Mouse (Mus musculus) Patski (cell line): ENCODE results near the gene Adcy7. TPM values are rescaled to one million over a fixed set of nuclear protein-coding genes. Genes with fewer than 3 reads are reported as not detected.

Experiments used
- ATAC-seq: fragments of 100-300 bp; one replicate; pipeline ENCODE4 v1.8.0; 2021
- CTCF ChIA-PET: fragments of 350-600 bp; sonication (Branson Sonifier 250); formaldehyde crosslinking; loops from one replicate; lab custom pipeline; 2022; ENCODE audit warnings: inconsistent platforms; lab: Charles Lee
- POLR2A ChIA-PET: fragments of 350-600 bp; sonication (Branson Sonifier 250); formaldehyde crosslinking; loops from one replicate; lab custom pipeline; 2022; ENCODE audit warnings: antibody characterized with exemption, inconsistent platforms; lab: Charles Lee
- DNase-seq: peaks from one replicate; pipeline ENCODE4 v3.0.0-alpha.2; 2011; ENCODE audit warnings: low read depth, low spot score
- H3K27me3 ChIP-seq: fragments of 371-371 bp; one replicate; pipeline ENCODE4 v1.5.1; 2021
- CTCF ChIP-seq: fragments of 100-300 bp; IDR thresholded peaks from one replicate; pipeline ENCODE4 v1.5.1; 2021
- in situ Hi-C: fragments of 300-500 bp; cut with MboI; formaldehyde crosslinking; loops from 3 replicates; pipeline ENCODE4 v1.11.1; 2018; ENCODE audit warnings: low pct_unique_long_range_greater_than_20kb, mixed read lengths
- polyA plus RNA-seq: library from polyadenylated mRNA; unstranded; gene quantifications from one replicate; pipeline ENCODE4 v1.2.3, GENCODE M21; 2021

Adcy7 gene
- polyA plus RNA-seq, 1 experiment from 2014 or later: 0.60 TPM

DNA sequence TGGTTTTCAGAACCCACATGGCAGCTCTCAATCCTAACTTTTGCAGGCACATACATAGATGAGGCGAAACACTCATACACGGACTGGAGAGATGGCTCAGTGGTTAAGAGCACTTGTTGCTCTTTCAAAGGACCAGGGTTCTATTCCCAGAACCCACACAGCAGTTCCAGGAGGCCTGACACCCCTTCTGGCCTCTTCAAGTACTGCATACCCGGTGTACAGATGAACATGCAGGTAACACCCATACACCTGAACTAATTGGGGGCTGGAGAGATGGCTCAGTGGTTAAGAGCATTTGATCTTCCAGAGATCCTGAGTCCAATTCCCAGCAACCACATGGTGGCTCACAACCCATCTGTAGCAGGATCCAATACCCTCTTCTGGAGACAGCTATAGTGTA, 2.1 kb upstream of the Adcy7 start:
- no peak for DNase-seq
- TF ChIP-seq CTCF: peak; percentile 12
- in situ Hi-C loops: loop anchor here (5.0 to 25.0 kb wide), 3 partner anchors 42 to 442 kb away; no protein-coding TSS in a partner anchor
- no peak for ATAC-seq
- H3K27me3 ChIP-seq: no peaks in the 10 kb centered on the region
- ChIA-PET CTCF (interaction anchor here (0.9 to 2.1 kb wide), 7 partner anchors 9 to 91 kb away, joined by 3 to 11 read pairs (median 4); no protein-coding TSS in a partner anchor), POLR2A (interaction anchor here (0.7 kb wide), 1 partner anchor 37 kb away, joined by 3 read pairs; no protein-coding TSS in a partner anchor)

DNA sequence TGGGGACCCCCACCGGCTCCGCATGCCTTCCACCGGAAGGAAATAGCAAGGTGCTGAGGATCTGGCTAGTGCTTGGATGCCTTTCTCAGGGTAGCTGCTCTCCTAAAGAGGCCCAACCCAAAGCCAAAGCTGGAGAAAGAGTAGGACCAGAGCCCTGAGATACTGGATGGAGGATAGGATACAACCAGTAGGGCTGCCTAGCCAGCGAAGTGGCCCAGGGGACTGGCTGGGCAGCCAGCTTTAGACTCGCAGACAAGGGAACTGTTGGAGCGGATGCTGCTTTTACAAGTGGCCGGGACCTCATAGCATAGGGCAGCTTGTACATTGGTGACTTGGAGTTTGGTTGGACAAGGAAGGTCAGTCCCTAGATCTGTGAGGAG, 838 bp downstream of the Adcy7 start:
- no peaks in the 10 kb centered on the region for H3K27me3 ChIP-seq
- in situ Hi-C loops: loop anchor here (5.0 to 25.0 kb wide), 3 partner anchors 39 to 439 kb away; no protein-coding TSS in a partner anchor
- TF ChIP-seq CTCF: no peak
- DNase-seq (no peak), ATAC-seq (no peak)
- ChIA-PET CTCF (interaction anchor here (1.1 kb wide), 1 partner anchor 9 kb away, joined by 4 read pairs; no protein-coding TSS in a partner anchor), POLR2A (no interaction called here)

DNA sequence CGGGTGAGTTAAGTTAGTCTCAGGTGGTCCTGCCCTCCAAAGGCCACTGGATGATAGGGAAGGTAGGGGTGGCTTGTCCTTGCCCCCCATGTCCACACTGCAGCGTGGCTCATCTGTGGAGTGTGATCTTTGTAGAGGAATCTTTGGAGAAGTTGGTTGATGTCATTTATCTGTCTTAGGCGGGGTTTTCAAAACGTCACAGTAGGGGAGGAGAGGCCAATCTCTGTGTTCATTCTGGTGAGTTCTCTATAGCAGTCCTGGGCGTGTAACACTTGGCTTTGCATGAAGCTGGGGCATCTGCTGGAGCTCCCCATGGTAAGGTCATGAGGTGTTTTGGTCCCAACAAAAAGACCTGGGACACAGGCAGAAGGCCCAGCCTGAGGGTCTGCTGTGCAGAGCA, 1.9 kb downstream of the Adcy7 start:
- CTCF ChIA-PET: no interaction called here
- in situ Hi-C loops: loop anchor here (5.0 to 25.0 kb wide), 3 partner anchors 38 to 438 kb away; no protein-coding TSS in a partner anchor

DNA sequence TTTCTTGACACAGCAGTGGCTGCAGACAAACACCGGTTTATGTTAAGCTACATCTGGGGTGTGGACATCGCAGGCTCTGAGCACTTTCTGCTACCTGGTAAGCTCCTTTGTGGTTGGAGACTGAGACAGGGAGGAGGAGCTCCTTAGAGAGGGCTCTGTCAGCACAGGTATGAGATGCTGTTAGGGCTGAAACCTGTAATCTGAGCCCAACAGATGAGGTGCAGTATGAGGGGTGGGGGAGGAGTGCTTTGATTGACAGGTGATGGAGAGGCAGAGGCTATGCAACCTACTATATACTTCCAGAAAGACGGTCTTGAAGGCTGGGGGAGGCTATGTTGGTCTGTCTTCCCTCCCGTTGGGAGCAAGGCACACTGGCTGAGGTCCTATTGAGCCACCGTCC, 7.0 kb downstream of the Adcy7 start:
- ChIA-PET POLR2A (interaction anchor here (0.6 to 1.3 kb wide), 5 partner anchors 11 to 1532 kb away, joined by 3 to 5 read pairs (median 3); no protein-coding TSS in a partner anchor), CTCF (interaction anchor here (1.5 to 2.6 kb wide), 2 partner anchors 10 to 13 kb away, joined by 3 to 9 read pairs; no protein-coding TSS in a partner anchor)
- no peak for TF ChIP-seq CTCF
- ATAC-seq (no peak), DNase-seq (no peak)
- in situ Hi-C loops: no loop called here
- no peaks in the 10 kb centered on the region for H3K27me3 ChIP-seq

More for the DNA sequence above, 1.9 kb downstream of the Adcy7 start:
- H3K27me3 ChIP-seq: no peaks in the 10 kb centered on the region
- no peak for TF ChIP-seq CTCF
- no peak for ATAC-seq
- POLR2A ChIA-PET: no interaction called here
- DNase-seq: no peak

DNA sequence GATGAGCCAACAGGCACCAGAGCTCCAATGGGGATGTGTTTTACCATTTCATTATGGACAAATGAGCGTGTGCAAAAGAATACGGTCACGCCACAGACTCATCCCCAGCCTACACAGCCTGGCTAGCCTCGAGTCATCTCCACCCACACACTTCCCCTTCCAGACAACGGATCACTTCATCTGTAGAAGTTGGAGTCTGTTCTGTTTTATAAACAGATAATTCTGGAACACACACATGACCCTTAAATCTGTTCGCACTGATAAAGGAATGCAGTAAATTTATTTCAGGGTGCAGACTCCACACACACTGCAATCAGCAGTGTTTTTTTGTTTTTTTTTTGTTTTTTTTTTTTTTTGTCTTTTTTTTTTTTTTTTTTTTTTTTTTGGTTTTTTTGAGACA, 7.5 kb downstream of the Adcy7 start:
- ATAC-seq (no peak), DNase-seq (no peak)
- in situ Hi-C loops: no loop called here
- TF ChIP-seq CTCF: no peak
- CTCF ChIA-PET: interaction anchor here (1.5 to 2.6 kb wide), 2 partner anchors 10 to 13 kb away, joined by 3 to 9 read pairs; no protein-coding TSS in a partner anchor
- H3K27me3 ChIP-seq: no peaks in the 10 kb centered on the region
- POLR2A ChIA-PET: interaction anchor here (0.6 to 1.3 kb wide), 3 partner anchors 18 to 342 kb away, joined by 3 to 5 read pairs (median 3); no protein-coding TSS in a partner anchor

DNA sequence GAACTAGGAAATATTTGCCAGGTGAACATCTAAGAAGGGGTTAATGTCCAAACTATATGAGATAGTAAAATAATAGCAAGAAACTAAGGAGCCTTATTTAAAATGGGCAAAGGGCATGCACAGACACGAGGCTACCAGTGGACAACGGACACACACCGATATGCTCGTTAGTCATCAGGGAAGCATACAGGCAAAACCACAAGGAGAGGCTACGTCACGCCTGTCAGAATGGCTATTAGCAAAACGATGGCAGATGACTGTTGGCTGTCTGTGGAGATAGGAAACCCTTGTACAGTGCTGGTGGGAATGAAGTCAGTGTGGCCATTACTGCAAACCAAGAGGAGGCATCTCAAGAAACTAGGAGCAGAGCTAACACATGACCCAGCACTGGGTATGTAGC, 8.7 kb downstream of the Adcy7 start:
- POLR2A ChIA-PET: no interaction called here
- DNase-seq (peak; percentile 64), ATAC-seq (peak; percentile 53)
- no peaks in the 10 kb centered on the region for H3K27me3 ChIP-seq
- in situ Hi-C loops: no loop called here
- TF ChIP-seq CTCF: no peak
- CTCF ChIA-PET: no interaction called here

DNA sequence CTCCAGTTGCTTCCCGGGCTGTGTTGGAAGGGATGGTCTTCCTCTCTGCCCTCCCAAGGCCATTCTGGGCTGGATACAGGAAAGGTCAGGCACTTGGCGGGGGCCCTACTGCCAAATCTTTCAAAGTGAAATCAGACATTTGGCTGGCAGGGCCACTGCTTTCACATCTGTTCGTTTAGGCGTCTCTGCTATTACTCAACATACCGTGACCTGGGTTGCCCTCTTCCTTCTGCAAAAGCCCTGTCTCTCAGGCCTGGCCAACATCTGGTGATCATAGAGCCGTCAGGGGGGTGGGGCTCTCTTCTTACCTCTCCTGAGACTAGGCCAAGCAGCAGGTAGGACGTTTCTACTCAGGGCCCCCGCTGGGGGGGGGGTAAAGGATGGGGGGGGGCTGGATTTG, 10.5 kb downstream of the Adcy7 start:
- H3K27me3 ChIP-seq: no peaks in the 10 kb centered on the region
- in situ Hi-C loops: no loop called here
- TF ChIP-seq CTCF: no peak
- ATAC-seq (no peak), DNase-seq (no peak)
- POLR2A ChIA-PET: no interaction called here
- CTCF ChIA-PET: interaction anchor here (1.0 to 1.7 kb wide), 3 partner anchors 10 to 76 kb away, joined by 3 to 5 read pairs (median 4); partner anchors contain the start of gene Adcy7

DNA sequence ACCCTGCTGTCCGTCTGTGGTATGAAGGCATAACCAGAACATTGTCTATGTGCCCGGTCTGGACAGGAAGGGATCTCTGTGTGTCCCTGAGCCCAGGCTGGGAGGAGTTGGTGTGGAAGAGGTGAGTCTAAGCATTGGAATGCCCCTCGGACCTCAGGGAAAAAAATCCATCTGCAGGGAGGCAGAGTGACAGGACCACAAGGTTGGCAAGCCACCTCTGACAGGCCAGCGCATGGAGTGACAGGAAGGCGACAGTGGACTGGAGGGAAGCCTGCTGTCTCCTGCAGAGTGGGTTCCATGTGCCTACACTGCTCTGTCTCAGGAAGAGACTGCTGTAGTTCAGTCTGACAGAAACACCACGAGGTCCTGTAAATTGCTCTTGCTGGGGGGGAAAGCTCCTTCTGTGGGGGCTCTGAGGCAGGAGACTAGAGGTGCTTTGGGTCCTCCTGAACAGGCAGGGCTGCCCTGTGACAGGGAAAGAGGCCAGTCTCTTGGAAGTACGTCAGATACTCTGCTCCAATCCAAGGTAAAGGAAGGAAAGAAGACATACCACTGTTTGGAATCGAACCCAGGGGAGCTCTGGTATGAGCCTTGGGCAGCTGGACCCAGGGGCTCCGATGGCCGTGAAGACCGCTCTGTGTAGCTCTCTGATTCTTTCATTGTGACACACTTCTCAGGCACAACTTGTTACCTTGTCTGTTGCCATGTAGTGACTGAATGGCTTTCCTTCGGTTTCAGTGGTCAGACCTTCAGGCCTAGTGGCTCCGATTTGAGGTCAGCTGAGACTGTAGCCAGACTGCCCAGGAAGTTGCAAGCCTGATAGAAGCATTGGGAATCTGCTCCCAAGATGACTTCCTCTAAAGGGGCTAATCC, 11.3 kb downstream of the Adcy7 start:
- no peak for ATAC-seq
- no peak for TF ChIP-seq CTCF
- in situ Hi-C loops: no loop called here
- POLR2A ChIA-PET: no interaction called here
- no peaks in the 10 kb centered on the region for H3K27me3 ChIP-seq
- CTCF ChIA-PET: interaction anchor here (1.7 kb wide), 1 partner anchor 14 kb away, joined by 5 read pairs; no protein-coding TSS in a partner anchor
- no peak for DNase-seq

DNA sequence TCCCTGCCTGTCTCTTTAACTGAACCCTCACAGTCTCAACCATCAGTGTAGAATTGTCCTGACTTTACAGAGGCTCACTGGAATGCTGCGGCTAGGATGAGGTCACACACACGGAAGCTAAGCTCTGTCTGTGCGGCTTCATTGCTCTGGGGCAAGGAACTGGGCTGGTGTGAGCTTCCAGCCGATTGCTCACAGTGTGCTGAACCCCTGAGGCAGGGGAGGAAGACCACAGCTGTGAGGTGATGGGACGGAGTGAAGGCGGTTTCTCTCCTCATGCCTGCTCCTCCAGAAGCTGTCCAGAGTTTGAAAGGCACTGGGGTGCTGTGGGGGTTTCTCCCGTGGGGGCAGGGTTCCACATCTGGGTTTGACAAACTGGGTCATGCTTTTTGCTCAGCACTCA, 12.5 kb downstream of the Adcy7 start:
- DNase-seq (peak; percentile 65), ATAC-seq (peak; percentile 94)
- no peak for TF ChIP-seq CTCF
- CTCF ChIA-PET: interaction anchor here (1.0 to 1.2 kb wide), 2 partner anchors 15 to 32 kb away, joined by 3 read pairs; no protein-coding TSS in a partner anchor
- no peaks in the 10 kb centered on the region for H3K27me3 ChIP-seq
- POLR2A ChIA-PET: interaction anchor here (1.1 kb wide), 1 partner anchor 10 kb away, joined by 3 read pairs; no protein-coding TSS in a partner anchor
- in situ Hi-C loops: no loop called here
